Mouse (Mus musculus): ENCODE results near the gene Rmi1. TPM values are rescaled to one million over a fixed set of nuclear protein-coding genes. Genes with fewer than 3 reads are reported as not detected.
A peak's percentile ranks its signal among the peaks of the same experiment; 100 is the strongest.
"Not testable (repeated sequence)": the region's sequence is repeated elsewhere in the genome, so short reads cannot be mapped to it uniquely, and the experiment has no call there.

The Rmi1 gene
- total and polyA plus RNA-seq, 2 experiments = 5.1 to 9.5 TPM

- no peak overlapping the region for H3K27ac ChIP-seq (replicated peaks; ENCODE audit: insufficient read depth, low read depth, low read length)
- no peak for TF ChIP-seq POLR2A (IDR thresholded peaks at IDR 0.05; ENCODE audit: extremely low read depth, insufficient read depth, low read length)
- TF ChIP-seq CTCF (IDR thresholded peaks at IDR 0.05; ENCODE audit: low read depth, low read length) = no peak
- 87% methylated on average over 13 of the region's 13 CpGs for WGBS
- DNase-seq (ENCODE audit: extremely low read depth, low read depth, low spot score) = no peak
- H3K36me3 ChIP-seq (ENCODE audit: control insufficient read depth, insufficient read depth, low read length) = peaks cover 54% of the 10 kb centered on the region
- no peak overlapping the region for H3K9ac ChIP-seq (ENCODE audit: low read depth, low read length)
- H3K4me1 ChIP-seq (ENCODE audit: control insufficient read depth, insufficient read depth, low read length) = peaks cover 2% of the 10 kb centered on the region; the same call in 1 of the 2 replicates
- H3K79me2 ChIP-seq (ENCODE audit: control insufficient read depth, insufficient read depth, low read length) = peaks cover 17% of the 10 kb centered on the region
- H3K27me3 ChIP-seq (ENCODE audit: control insufficient read depth, insufficient read depth, low read length) = no peaks in the 10 kb centered on the region
- H3K4me3 ChIP-seq (ENCODE audit: insufficient read depth, low read depth, low read length) = no peak overlapping the region
These were observed 4.4 kb upstream of the Rmi1 start for GRCm38 (mm10) chr13:58397651-58398050.

GRCm38 (mm10) chr13:58400576-58400975 is 1.5 kb upstream of the Rmi1 start:
- Histone ChIP-seq H3K79me2 (ENCODE audit: control insufficient read depth, insufficient read depth, low read length) (peaks cover 17% of the 10 kb centered on the region), H3K4me3 (ENCODE audit: insufficient read depth, low read depth, low read length) (peak overlapping the region; percentile 79), H3K36me3 (ENCODE audit: control insufficient read depth, insufficient read depth, low read length) (peaks cover 29% of the 10 kb centered on the region), H3K4me1 (ENCODE audit: control insufficient read depth, insufficient read depth, low read length) (peaks cover 9% of the 10 kb centered on the region), H3K27ac (replicated peaks; ENCODE audit: insufficient read depth, low read depth, low read length) (no peak overlapping the region), H3K9ac (ENCODE audit: low read depth, low read length) (peak overlapping the region; percentile 45), H3K27me3 (ENCODE audit: control insufficient read depth, insufficient read depth, low read length) (no peaks in the 10 kb centered on the region)
- peak; percentile 38 for DNase-seq (ENCODE audit: extremely low read depth, low read depth, low spot score)
- TF ChIP-seq POLR2A (IDR thresholded peaks at IDR 0.05; ENCODE audit: extremely low read depth, insufficient read depth, low read length) (no peak), CTCF (IDR thresholded peaks at IDR 0.05; ENCODE audit: low read depth, low read length) (no peak)
- under 1% methylated on average over 11 of the region's 11 CpGs for WGBS

GRCm38 (mm10) chr13:58401135-58402002 is 679 bp upstream of the Rmi1 start:
- Histone ChIP-seq H3K79me2 (ENCODE audit: control insufficient read depth, insufficient read depth, low read length) (peaks cover 17% of the 10 kb centered on the region), H3K27me3 (ENCODE audit: control insufficient read depth, insufficient read depth, low read length) (no peaks in the 10 kb centered on the region), H3K36me3 (ENCODE audit: control insufficient read depth, insufficient read depth, low read length) (peaks cover 23% of the 10 kb centered on the region), H3K9ac (ENCODE audit: low read depth, low read length) (peak overlapping the region; percentile 98), H3K4me1 (ENCODE audit: control insufficient read depth, insufficient read depth, low read length) (peaks cover 9% of the 10 kb centered on the region), H3K27ac (replicated peaks; ENCODE audit: insufficient read depth, low read depth, low read length) (peak overlapping the region; percentile 97), H3K4me3 (ENCODE audit: insufficient read depth, low read depth, low read length) (peak overlapping the region; percentile 79)
- TF ChIP-seq POLR2A (IDR thresholded peaks at IDR 0.05; ENCODE audit: extremely low read depth, insufficient read depth, low read length) = no peak
- TF ChIP-seq CTCF (IDR thresholded peaks at IDR 0.05; ENCODE audit: low read depth, low read length) = no peak
- DNase-seq (ENCODE audit: extremely low read depth, low read depth, low spot score) = peak; percentile 42
- WGBS = under 1% methylated on average over 81 of the region's 100 CpGs

- H3K4me3 ChIP-seq (ENCODE audit: insufficient read depth, low read depth, low read length) = peak overlapping the region; percentile 79
- H3K9ac ChIP-seq (ENCODE audit: low read depth, low read length) = peak overlapping the region; percentile 97
- DNase-seq (ENCODE audit: extremely low read depth, low read depth, low spot score) = no peak
- peak overlapping the region; percentile 92 for H3K27ac ChIP-seq (replicated peaks; ENCODE audit: insufficient read depth, low read depth, low read length)
- peaks cover 15% of the 10 kb centered on the region for H3K79me2 ChIP-seq (ENCODE audit: control insufficient read depth, insufficient read depth, low read length)
- peaks cover 16% of the 10 kb centered on the region for H3K36me3 ChIP-seq (ENCODE audit: control insufficient read depth, insufficient read depth, low read length)
- H3K4me1 ChIP-seq (ENCODE audit: control insufficient read depth, insufficient read depth, low read length) = peaks cover 7% of the 10 kb centered on the region
- no peaks in the 10 kb centered on the region for H3K27me3 ChIP-seq (ENCODE audit: control insufficient read depth, insufficient read depth, low read length)
- no peak for TF ChIP-seq CTCF (IDR thresholded peaks at IDR 0.05; ENCODE audit: low read depth, low read length)
- TF ChIP-seq POLR2A (IDR thresholded peaks at IDR 0.05; ENCODE audit: extremely low read depth, insufficient read depth, low read length) = no peak
- under 1% methylated on average over 45 of the region's 48 CpGs for WGBS
These were observed 679 bp downstream of the Rmi1 start for GRCm38 (mm10) chr13:58402744-58403110.

GRCm38 (mm10) chr13:58403243-58403642 is 1.2 kb downstream of the Rmi1 start, which contains the start of gene Hnrnpk:
Hnrnpk (minus strand) TSS chr13:58403343.
- H3K9ac ChIP-seq (ENCODE audit: low read depth, low read length) = peak within 1 kb of the TSS; percentile 98
- 8% methylated on average over 17 of the region's 17 CpGs for WGBS

GRCm38 (mm10) chr13:58411073-58411472 is 9.0 kb downstream of the Rmi1 start:
- WGBS = 59% methylated on average over 4 of the region's 4 CpGs
- H3K36me3 ChIP-seq (ENCODE audit: control insufficient read depth, insufficient read depth, low read length) = peaks cover 4% of the 10 kb centered on the region
- no peaks in the 10 kb centered on the region for H3K27me3 ChIP-seq (ENCODE audit: control insufficient read depth, insufficient read depth, low read length)
- peak; percentile 79 for DNase-seq (ENCODE audit: extremely low read depth, low read depth, low spot score)
- H3K79me2 ChIP-seq (ENCODE audit: control insufficient read depth, insufficient read depth, low read length) = no peaks in the 10 kb centered on the region
- no peak overlapping the region for H3K9ac ChIP-seq (ENCODE audit: low read depth, low read length)
- H3K27ac ChIP-seq (replicated peaks; ENCODE audit: insufficient read depth, low read depth, low read length) = no peak overlapping the region
- TF ChIP-seq POLR2A (IDR thresholded peaks at IDR 0.05; ENCODE audit: extremely low read depth, insufficient read depth, low read length) (no peak), CTCF (IDR thresholded peaks at IDR 0.05; ENCODE audit: low read depth, low read length) (no peak)
- H3K4me3 ChIP-seq (ENCODE audit: insufficient read depth, low read depth, low read length) = no peak overlapping the region
- no peaks in the 10 kb centered on the region; the same call in 1 of the 2 replicates for H3K4me1 ChIP-seq (ENCODE audit: control insufficient read depth, insufficient read depth, low read length)

More at GRCm38 (mm10) chr13:58403243-58403642, 1.2 kb downstream of the Rmi1 start, which contains the start of gene Hnrnpk:
- peak within 1 kb of the TSS; percentile 79 for H3K4me3 ChIP-seq (ENCODE audit: insufficient read depth, low read depth, low read length)
- peak within 1 kb of the TSS; percentile 97 for H3K27ac ChIP-seq (replicated peaks; ENCODE audit: insufficient read depth, low read depth, low read length)
- DNase-seq (ENCODE audit: extremely low read depth, low read depth, low spot score); H3K27me3 ChIP-seq (ENCODE audit: control insufficient read depth, insufficient read depth, low read length); H3K4me1 ChIP-seq (ENCODE audit: control insufficient read depth, insufficient read depth, low read length): not testable (repeated sequence)
- peaks cover 13% of the 10 kb centered on the region for H3K36me3 ChIP-seq (ENCODE audit: control insufficient read depth, insufficient read depth, low read length)
- peaks cover 14% of the 10 kb centered on the region for H3K79me2 ChIP-seq (ENCODE audit: control insufficient read depth, insufficient read depth, low read length)
